Comparison of ENCODE assay signal across 9 mouse cellular contexts in the genomic region with DNA sequence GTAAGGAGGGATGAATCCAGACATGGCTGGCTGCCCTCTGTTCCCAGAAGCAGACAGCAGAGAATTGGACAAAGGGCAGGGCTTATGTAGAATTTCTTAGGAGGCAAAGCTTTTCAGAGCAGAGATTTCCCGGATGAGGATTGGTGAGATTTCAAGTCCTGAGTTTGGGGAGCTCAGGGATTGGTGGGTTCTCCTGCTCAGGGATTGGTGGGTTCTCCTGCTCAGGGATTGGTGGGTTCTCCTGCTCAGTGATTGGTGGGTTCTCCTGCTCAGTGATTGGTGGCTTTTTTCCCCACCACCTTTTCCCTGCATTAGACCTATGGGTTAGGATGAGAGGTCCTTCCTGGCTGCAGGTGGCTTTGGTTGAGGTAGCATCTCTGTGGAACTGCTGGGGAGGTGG. TPM values are rescaled to one million over a fixed set of nuclear protein-coding genes. Genes with fewer than 3 reads are reported as not detected.
DNase-seq lines count a peak whose midpoint lies in the region; ATAC-seq and TF ChIP-seq lines count a peak whose summit lies in the region.
"Had no signal": no experiment of that assay in that cellular context is flagged by ENCODE, and none has a peak within 500 bp of the region (broad histone marks: within the 10 kb centered on the region; RNA-seq: fewer than 3 reads in every experiment).

No protein-coding gene starts in this region.

- no peaks in the 10 kb centered on the region for H3K36me3 ChIP-seq in intestine, embryonic 14.5 days (ENCODE audit: control insufficient read depth, insufficient read depth, low read length)
- no peaks in the 10 kb centered on the region for H3K36me3 ChIP-seq in intestine, embryonic 16.5 days (ENCODE audit: control insufficient read depth, insufficient read depth, low read length)
- no peaks in the 10 kb centered on the region for H3K36me3 ChIP-seq in forebrain, embryonic 14.5 days (ENCODE audit: control insufficient read depth, insufficient read depth, low read length)
- H3K36me3 ChIP-seq in midbrain, embryonic 13.5 days, result no peaks in the 10 kb centered on the region

- H3K4me3 ChIP-seq in intestine, embryonic 14.5 days (ENCODE audit: low read depth, low read length), result no peak overlapping the region
- H3K4me3 ChIP-seq in intestine, embryonic 16.5 days (ENCODE audit: low read length), result no peak overlapping the region
- H3K4me3 ChIP-seq in forebrain, embryonic 14.5 days (ENCODE audit: low read depth, low read length), result no peak overlapping the region
- peak overlapping the region; percentile 43 for H3K4me3 ChIP-seq in midbrain, embryonic 13.5 days (replicated peaks)
- H3K4me3 ChIP-seq: gastrocnemius, adult 2 months had no signal

- H3K9ac ChIP-seq in intestine, embryonic 14.5 days (ENCODE audit: low read length), result no peak overlapping the region
- H3K9ac ChIP-seq in intestine, embryonic 16.5 days (ENCODE audit: low read depth, low read length), result no peak overlapping the region
- H3K9ac ChIP-seq in forebrain, embryonic 14.5 days (ENCODE audit: low read length), result no peak overlapping the region
- no peak overlapping the region for H3K9ac ChIP-seq in midbrain, embryonic 13.5 days (replicated peaks)

- DNase-seq in intestine, embryonic 14.5 days (ENCODE audit: low spot score), result no peak
- DNase-seq in Patski (ENCODE audit: low read depth, low spot score), result no peak
- peak; percentile 31 for DNase-seq in forebrain, embryonic 14.5 days (ENCODE audit: low spot score)
- DNase-seq in T-cell, adult 2 months (ENCODE audit: low spot score), result no peak
- no peak for DNase-seq in right cerebral cortex, postnatal 36 days (ENCODE audit: low spot score in 2 of 2)
- DNase-seq in spleen, postnatal 36 days (ENCODE audit: low spot score in 2 of 2), result no peak
- DNase-seq: gastrocnemius, adult 2 months had no signal

- H3K9me3 ChIP-seq in intestine, embryonic 14.5 days (ENCODE audit: control insufficient read depth, low read length), result no peaks in the 10 kb centered on the region
- H3K9me3 ChIP-seq in intestine, embryonic 16.5 days (ENCODE audit: control insufficient read depth, low read length), result no peaks in the 10 kb centered on the region
- H3K9me3 ChIP-seq in forebrain, embryonic 14.5 days (replicated peaks; ENCODE audit: control insufficient read depth, low read length), result no peaks in the 10 kb centered on the region
- H3K9me3 ChIP-seq in midbrain, embryonic 13.5 days, result no peaks in the 10 kb centered on the region

- H3K4me1 ChIP-seq in intestine, embryonic 14.5 days (replicated peaks; ENCODE audit: control insufficient read depth, insufficient read depth, low read length), result no peaks in the 10 kb centered on the region
- H3K4me1 ChIP-seq in intestine, embryonic 16.5 days (ENCODE audit: control insufficient read depth, insufficient read depth, low read length), result no peaks in the 10 kb centered on the region
- H3K4me1 ChIP-seq in forebrain, embryonic 14.5 days (ENCODE audit: control insufficient read depth, insufficient read depth, low read length), result no peaks in the 10 kb centered on the region
- 0 out of 2 replicates have a peak, but pooled peaks cover 2% of the 10 kb centered on the region for H3K4me1 ChIP-seq in midbrain, embryonic 13.5 days (replicated peaks)

- CTCF ChIA-PET in Patski (lab: Charles Lee), result interaction anchor here (1.2 kb wide), 1 partner anchor 12 kb away, joined by 3 read pairs; no protein-coding TSS in a partner anchor

- peak overlapping the region; percentile 44; the same call in 1 of the 2 replicates for H3K4me2 ChIP-seq in intestine, embryonic 14.5 days (ENCODE audit: low read length)
- H3K4me2 ChIP-seq in intestine, embryonic 16.5 days (ENCODE audit: low read depth, low read length), result no peak overlapping the region
- H3K4me2 ChIP-seq in forebrain, embryonic 14.5 days (ENCODE audit: low read length), result peak overlapping the region; percentile 47
- peak overlapping the region; percentile 55 for H3K4me2 ChIP-seq in midbrain, embryonic 13.5 days (replicated peaks)

- no peak for ATAC-seq in intestine, embryonic 14.5 days (replicated peaks; ENCODE audit: low FRiP score, low TSS enrichment, low read depth)
- no peak for ATAC-seq in intestine, embryonic 16.5 days
- ATAC-seq in Patski, result peak; percentile 12
- ATAC-seq in forebrain, embryonic 14.5 days, result peak; percentile 58; the same call in 1 of the 2 replicates
- ATAC-seq in midbrain, embryonic 13.5 days, result peak; percentile 83

- no peaks in the 10 kb centered on the region for H3K27me3 ChIP-seq in intestine, embryonic 14.5 days (replicated peaks; ENCODE audit: control insufficient read depth, insufficient read depth, low read length)
- peaks cover 4% of the 10 kb centered on the region; the same call in 1 of the 2 replicates for H3K27me3 ChIP-seq in intestine, embryonic 16.5 days (replicated peaks; ENCODE audit: control insufficient read depth, insufficient read depth, low read length)
- H3K27me3 ChIP-seq in Patski, result peaks cover 12% of the 10 kb centered on the region
- no peaks in the 10 kb centered on the region for H3K27me3 ChIP-seq in forebrain, embryonic 14.5 days (replicated peaks; ENCODE audit: control insufficient read depth, insufficient read depth, low read length)
- peaks cover 5% of the 10 kb centered on the region; the same call in 1 of the 2 replicates for H3K27me3 ChIP-seq in midbrain, embryonic 13.5 days

- in situ Hi-C loops in Patski (cut with MboI; ENCODE audit: low pct_unique_long_range_greater_than_20kb), result no loop called here

- no peak overlapping the region for H3K27ac ChIP-seq in intestine, embryonic 14.5 days (ENCODE audit: low read depth)
- no peak overlapping the region for H3K27ac ChIP-seq in intestine, embryonic 16.5 days (ENCODE audit: low read length)
- no peak overlapping the region for H3K27ac ChIP-seq in forebrain, embryonic 14.5 days (ENCODE audit: low read depth, low read length)
- no peak overlapping the region; the same call in 1 of the 2 replicates for H3K27ac ChIP-seq in midbrain, embryonic 13.5 days
- H3K27ac ChIP-seq: gastrocnemius, adult 2 months had no signal

- 88% methylated on average over 1 of the region's 1 CpGs for WGBS in intestine, embryonic 14.5 days
- 79% methylated on average over 1 of the region's 1 CpGs for WGBS in intestine, embryonic 16.5 days
- WGBS in forebrain, embryonic 14.5 days, result 70% methylated on average over 1 of the region's 1 CpGs
- WGBS in midbrain, embryonic 13.5 days, result 60% methylated on average over 1 of the region's 1 CpGs

- POLR2A ChIA-PET in Patski (lab: Charles Lee), result no interaction called here

- TF ChIP-seq CTCF in Patski (IDR thresholded peaks at IDR 0.05), result no peak

RNA-seq across cellular contexts. Expression of a gene that starts 13.8 kb away (rescaled TPM):
- 2.7 and 2.9 TPM in 2 replicates for polyA plus RNA-seq in intestine, embryonic 14.5 days (2014; fragmentation: Nextera tagmentation; extraction: Ambion mirVana)
- 2.7 and 3.5 TPM in 2 replicates for polyA plus RNA-seq in intestine, embryonic 16.5 days (2015; fragmentation: Nextera tagmentation; extraction: Ambion mirVana)
- polyA plus RNA-seq in Patski (2021), result 0.23 TPM
- 0.89 and 1.3 TPM in 2 replicates for polyA plus RNA-seq in forebrain, embryonic 14.5 days (2014; fragmentation: Nextera tagmentation; extraction: Ambion mirVana)
- polyA plus RNA-seq in midbrain, embryonic 13.5 days (2015; fragmentation: Nextera tagmentation; extraction: Ambion mirVana), result 0.89 and 0.96 TPM in 2 replicates

RNA-seq across cellular contexts. Expression of a gene that starts 20.8 kb away (rescaled TPM):
- polyA plus RNA-seq in intestine, embryonic 14.5 days (2014; fragmentation: Nextera tagmentation; extraction: Ambion mirVana), result not detected in 2 replicates
- polyA plus RNA-seq in intestine, embryonic 16.5 days (2015; fragmentation: Nextera tagmentation; extraction: Ambion mirVana), result not detected in 2 replicates
- polyA plus RNA-seq in Patski (2021), result not detected
- not detected in 2 replicates for polyA plus RNA-seq in forebrain, embryonic 14.5 days (2014; fragmentation: Nextera tagmentation; extraction: Ambion mirVana)
- polyA plus RNA-seq in midbrain, embryonic 13.5 days (2015; fragmentation: Nextera tagmentation; extraction: Ambion mirVana), result not detected in 2 replicates

RNA-seq across cellular contexts. Expression of a gene that starts 38.8 kb away (rescaled TPM):
- polyA plus RNA-seq in intestine, embryonic 14.5 days (2014; fragmentation: Nextera tagmentation; extraction: Ambion mirVana), result 0.23 and 0.24 TPM in 2 replicates
- polyA plus RNA-seq in intestine, embryonic 16.5 days (2015; fragmentation: Nextera tagmentation; extraction: Ambion mirVana), result 0.62 and 0.98 TPM in 2 replicates
- polyA plus RNA-seq in Patski (2021), result not detected
- 2.0 and 2.1 TPM in 2 replicates for polyA plus RNA-seq in forebrain, embryonic 14.5 days (2014; fragmentation: Nextera tagmentation; extraction: Ambion mirVana)
- 2.1 and 2.2 TPM in 2 replicates for polyA plus RNA-seq in midbrain, embryonic 13.5 days (2015; fragmentation: Nextera tagmentation; extraction: Ambion mirVana)

RNA-seq across cellular contexts. Expression of a gene that starts 60.0 kb away (rescaled TPM):
- 12.8 and 13.2 TPM in 2 replicates for polyA plus RNA-seq in intestine, embryonic 14.5 days (2014; fragmentation: Nextera tagmentation; extraction: Ambion mirVana)
- polyA plus RNA-seq in intestine, embryonic 16.5 days (2015; fragmentation: Nextera tagmentation; extraction: Ambion mirVana), result 14.4 and 15.9 TPM in 2 replicates
- 20.8 TPM for polyA plus RNA-seq in Patski (2021)
- 16.1 and 22.0 TPM in 2 replicates for polyA plus RNA-seq in forebrain, embryonic 14.5 days (2014; fragmentation: Nextera tagmentation; extraction: Ambion mirVana)
- polyA plus RNA-seq in midbrain, embryonic 13.5 days (2015; fragmentation: Nextera tagmentation; extraction: Ambion mirVana), result 20.8 and 23.2 TPM in 2 replicates

Comparison
In these comparisons a context has a peak if more than half of its experiments do, and no peak if none do; other contexts are left out.
1. ATAC-seq: peak in Patski (single experiment), forebrain, embryonic 14.5 days (single experiment) and midbrain, embryonic 13.5 days (single experiment); none in intestine, embryonic 14.5 days (single experiment) and intestine, embryonic 16.5 days (single experiment).